Mouse (Mus musculus): Measurements from ENCODE around the gene Hoxb8.

- TF ChIP-seq CTCF (IDR thresholded peaks at IDR 0.05; ENCODE audit: low read depth) (no peak), EP300 (optimal IDR thresholded peaks at IDR 0.05) (no peak)
These were observed 10.6 kb upstream of the Hoxb8 start, which contains the start of gene Hoxb9 for GRCm38 (mm10) chr11:96270996-96271540.
